Mouse (Mus musculus) testis, postnatal 14 days (tissue): ENCODE results near the gene Carm1.
"Not testable (repeated sequence)": the region's sequence is repeated elsewhere in the genome, so short reads cannot be mapped to it uniquely, and the experiment has no call there.

ENCODE experiments used
- DNase-seq: peaks from one replicate; pipeline ENCODE4 v3.0.0; 2021; ENCODE audit warnings: low spot score

The Carm1 gene

GRCm38 (mm10) chr9:21576286-21576685 is 29.6 kb downstream of the Carm1 start:
- no peak for DNase-seq

DNA sequence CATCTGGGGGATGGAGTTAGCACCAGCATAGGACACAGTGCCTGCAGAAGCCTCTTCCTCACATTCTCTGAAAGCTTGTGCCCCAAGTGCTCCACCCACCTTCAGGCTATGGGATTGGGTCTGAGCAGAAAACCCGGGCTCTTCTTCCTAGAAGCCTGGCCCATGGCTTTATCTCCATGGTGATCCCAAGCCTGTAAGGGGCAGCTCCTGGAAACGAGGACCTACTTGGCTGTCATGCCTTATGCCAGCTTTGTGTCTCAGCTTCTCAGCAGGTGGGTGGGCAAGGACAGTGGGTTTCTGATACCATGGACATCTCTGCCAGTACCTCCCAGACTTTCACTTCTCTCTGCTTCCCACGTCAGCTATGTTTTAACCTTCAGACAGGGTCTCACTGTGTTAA is 31.5 kb downstream of the Carm1 start:
- DNase-seq, result no peak

DNA sequence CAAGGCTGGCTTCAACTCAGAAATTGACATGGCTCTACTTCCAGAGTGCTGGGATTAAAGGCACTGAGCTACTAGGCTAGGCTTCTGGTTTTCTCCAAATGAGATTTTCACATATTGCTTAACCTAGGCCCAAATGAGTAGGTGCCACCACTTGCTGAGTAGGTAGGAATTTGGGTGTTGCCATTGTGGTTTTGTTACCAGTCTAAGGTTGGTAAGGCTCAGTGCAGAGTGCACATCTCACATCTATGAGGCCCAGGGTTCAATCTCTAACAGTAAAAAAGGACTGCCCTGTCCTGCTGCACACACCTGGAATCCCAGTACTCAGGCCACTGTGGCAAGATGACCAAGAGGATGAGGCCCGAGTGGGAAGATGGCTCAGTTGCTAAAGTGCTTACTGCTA is 38.7 kb downstream of the Carm1 start:
- no peak for DNase-seq

- DNase-seq, result no peak
These were observed 41.1 kb downstream of the Carm1 start for GRCm38 (mm10) chr9:21587678-21588349.

- DNase-seq, result no peak
These were observed 41.7 kb downstream of the Carm1 start for GRCm38 (mm10) chr9:21588350-21588749.

- no peak for DNase-seq
These were observed 42.8 kb downstream of the Carm1 start for GRCm38 (mm10) chr9:21589538-21589937.

GRCm38 (mm10) chr9:21591127-21591830 is 44.6 kb downstream of the Carm1 start:
- DNase-seq, result no peak

- DNase-seq, result no peak
These were observed 45.4 kb downstream of the Carm1 start for GRCm38 (mm10) chr9:21591831-21592702.

GRCm38 (mm10) chr9:21592703-21593121 is 46.0 kb downstream of the Carm1 start, which contains the start of the genes Timm29 and Yipf2:
Gene Timm29, plus strand, starts transcription at chr9:21592722.
Gene Yipf2, minus strand, starts transcription at chr9:21592828.
- DNase-seq, result peak; percentile 92

- peak; percentile 64 for DNase-seq
These were observed 46.5 kb downstream of the Carm1 start for GRCm38 (mm10) chr9:21593122-21593721.

DNA sequence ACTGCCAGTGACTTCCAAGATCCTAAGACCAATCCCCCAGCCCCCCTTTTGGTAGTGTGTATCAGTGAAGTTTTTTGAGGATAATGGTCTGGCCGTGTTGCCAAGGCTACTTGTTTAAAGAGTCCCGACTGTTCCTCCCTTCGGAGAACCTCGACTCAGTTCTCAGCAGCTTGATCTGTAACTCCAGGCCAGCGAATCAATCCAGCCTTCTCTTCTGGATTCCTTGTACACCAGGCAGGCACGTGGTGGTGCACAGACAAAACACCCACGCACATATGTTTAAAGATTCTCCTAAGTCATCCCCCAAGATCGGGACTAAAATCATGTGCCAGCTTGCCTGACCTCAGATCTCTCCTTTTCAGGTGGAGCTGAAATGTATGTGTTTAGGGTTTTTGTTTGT is 47.7 kb downstream of the Carm1 start:
- not testable (repeated sequence) for DNase-seq

GRCm38 (mm10) chr9:21594838-21595237 is 48.1 kb downstream of the Carm1 start:
- no peak for DNase-seq

DNA sequence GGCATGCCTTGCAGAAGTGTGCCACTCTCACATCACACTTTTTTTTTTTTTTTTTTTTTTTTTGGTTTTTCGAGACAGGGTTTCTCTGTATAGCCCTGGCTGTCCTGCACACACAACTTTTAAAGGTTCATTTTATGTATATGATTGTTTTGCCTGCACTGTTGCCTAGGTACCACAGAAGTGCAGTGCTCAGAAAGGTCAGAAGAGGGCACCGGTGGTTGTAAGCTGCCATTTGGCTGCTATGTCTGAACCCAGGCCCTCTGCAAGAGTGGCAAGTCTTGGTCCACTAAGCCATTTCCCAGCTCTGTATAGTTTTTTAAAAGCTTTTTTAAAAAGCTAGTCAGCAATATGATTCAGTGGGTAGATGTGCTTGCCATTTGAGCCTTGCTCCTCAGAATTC is 51.5 kb downstream of the Carm1 start:
- no peak for DNase-seq

DNA sequence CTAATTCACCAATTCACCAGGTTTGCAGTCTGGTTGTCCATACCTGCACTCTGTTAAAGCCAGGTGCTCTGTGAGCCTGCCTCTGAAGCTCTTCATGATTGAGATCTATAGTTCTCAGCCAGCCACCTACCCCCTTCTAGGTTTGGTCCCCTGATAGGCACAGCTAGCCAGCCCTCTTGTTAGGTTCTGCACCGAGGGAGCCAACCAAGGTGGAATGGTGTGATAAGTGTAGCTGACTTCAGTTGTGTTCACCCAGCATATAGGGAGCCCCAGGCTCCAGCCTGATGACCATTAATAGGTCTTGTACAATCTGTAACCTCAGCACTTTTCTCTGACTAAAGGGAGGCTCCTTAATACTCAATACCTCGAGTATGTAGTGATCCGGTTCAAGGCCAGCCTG is 53.5 kb downstream of the Carm1 start:
- no peak for DNase-seq

- DNase-seq, result no peak
These were observed 54.4 kb downstream of the Carm1 start for GRCm38 (mm10) chr9:21601073-21601472.

- DNase-seq, result no peak
These were observed 55.2 kb downstream of the Carm1 start for GRCm38 (mm10) chr9:21601722-21602399.

DNA sequence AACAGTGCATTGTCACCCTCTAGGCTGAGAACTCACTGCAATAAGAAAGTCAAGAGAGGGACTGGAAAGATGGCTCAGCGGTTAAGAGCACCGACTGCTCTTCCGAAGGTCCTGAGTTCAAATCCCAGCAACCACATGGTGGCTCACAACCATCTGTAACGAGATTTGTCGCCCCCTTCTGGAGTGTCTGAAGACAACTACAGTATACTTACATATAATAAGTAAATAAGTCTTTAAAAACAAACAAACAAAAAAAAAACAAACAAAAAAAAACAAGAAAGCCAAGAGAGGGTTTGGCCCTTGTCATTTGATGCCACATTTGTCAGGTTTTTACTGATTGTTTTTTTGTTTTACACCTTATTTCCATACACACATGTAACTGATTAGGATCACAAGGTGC is 57.4 kb downstream of the Carm1 start:
- DNase-seq, result no peak

DNA sequence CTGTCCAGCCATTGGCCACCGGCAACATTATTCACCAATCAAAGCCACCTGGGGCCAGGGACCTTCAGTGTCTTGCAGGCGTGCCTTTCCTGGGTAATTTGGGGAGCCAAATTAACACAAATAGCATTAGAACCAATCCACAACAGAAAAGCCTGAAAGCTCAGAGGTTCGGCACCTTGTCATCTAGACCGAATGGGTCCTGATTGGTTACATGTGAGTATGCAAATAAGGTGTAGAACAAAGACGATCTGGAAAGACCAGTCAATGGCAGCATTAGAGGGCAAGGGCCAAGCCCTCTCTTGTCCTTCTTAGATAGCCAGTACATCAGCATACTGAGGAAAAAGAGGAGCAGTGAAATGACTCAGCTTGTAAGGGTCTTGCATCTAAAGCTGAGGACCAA is 59.2 kb downstream of the Carm1 start:
- no peak for DNase-seq

- DNase-seq, result no peak
These were observed 60.0 kb downstream of the Carm1 start for GRCm38 (mm10) chr9:21606648-21607047.

- no peak for DNase-seq
These were observed 63.2 kb downstream of the Carm1 start for GRCm38 (mm10) chr9:21609861-21610260.

DNA sequence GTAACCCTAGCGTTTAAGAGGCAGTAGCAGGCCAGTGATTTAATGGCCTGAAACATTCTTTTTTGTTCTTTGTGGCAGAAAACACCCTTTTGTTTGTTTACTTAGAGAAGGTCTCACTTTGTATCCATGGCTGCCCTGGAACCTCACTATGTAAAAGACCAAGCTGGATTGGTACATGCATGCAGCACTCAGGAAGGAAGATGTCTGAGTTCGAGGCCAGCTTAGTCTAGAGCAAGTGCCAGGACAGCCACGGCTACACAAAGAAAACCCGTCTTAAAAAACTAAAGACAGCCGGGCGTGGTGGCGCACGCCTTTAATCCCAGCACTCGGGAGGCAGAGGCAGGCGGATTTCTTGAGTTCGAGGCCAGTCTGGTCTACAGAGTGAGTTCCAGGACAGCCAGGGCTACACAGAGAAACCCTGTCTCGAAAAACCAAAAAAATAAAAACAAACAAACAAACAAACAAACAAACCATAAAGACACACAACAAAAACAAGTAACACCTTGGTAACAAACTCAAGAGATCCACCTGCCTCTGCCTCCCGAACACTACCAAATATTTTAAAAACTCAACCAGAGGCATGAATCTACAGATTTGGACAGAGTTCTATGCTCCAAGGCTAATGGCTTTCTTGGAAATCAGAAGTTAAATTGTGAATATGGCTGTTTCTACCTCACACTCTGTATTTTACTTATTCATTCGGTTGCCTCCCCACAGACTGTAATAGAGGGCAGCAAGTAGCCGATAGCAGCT is 68.3 kb downstream of the Carm1 start:
- DNase-seq, result no peak
